Mouse (Mus musculus): ENCODE measurements at regions not wholly inside any gene's neighbourhood (a gene's known extent, or its start where the extent isn't known, plus 50 kb on each side); places are given as distances from the start of the nearest gene placed in this dataset.
A peak's percentile ranks its signal among the peaks of the same experiment; 100 is the strongest.

- DNase-seq, result peak; percentile 39
Measured at GRCm38 (mm10) chr16:84581166-84581565, 66.2 kb downstream of the A730009L09Rik start.

- DNase-seq, result peak; percentile 55
Measured at GRCm38 (mm10) chr16:84583323-84583722, 68.4 kb downstream of the A730009L09Rik start.

- peak; percentile 56 for DNase-seq
Measured at GRCm38 (mm10) chr16:84583773-84584229, 68.9 kb downstream of the A730009L09Rik start.

GRCm38 (mm10) chr16:84584724-84585399 is 69.9 kb downstream of the A730009L09Rik start:
- peak; percentile 28 for DNase-seq

- no peak for DNase-seq
Measured at GRCm38 (mm10) chr16:84592978-84593377, 78.1 kb downstream of the A730009L09Rik start.

GRCm38 (mm10) chr16:84602969-84603368 is 88.0 kb downstream of the A730009L09Rik start:
- DNase-seq, result no peak

- DNase-seq, result no peak
Measured at GRCm38 (mm10) chr16:84603465-84604205, 88.7 kb downstream of the A730009L09Rik start.

- DNase-seq, result no peak
Measured at GRCm38 (mm10) chr16:84604272-84604975, 89.5 kb downstream of the A730009L09Rik start.

GRCm38 (mm10) chr16:84606010-84606803 is 91.3 kb downstream of the A730009L09Rik start:
- DNase-seq, result no peak

GRCm38 (mm10) chr16:84606804-84607095 is 91.8 kb downstream of the A730009L09Rik start:
- DNase-seq, result no peak

GRCm38 (mm10) chr16:84607503-84607902 is 92.6 kb downstream of the A730009L09Rik start:
- no peak for DNase-seq

- no peak for DNase-seq
Measured at GRCm38 (mm10) chr16:84615683-84616082, 100.8 kb downstream of the A730009L09Rik start.

- DNase-seq, result no peak
Measured at GRCm38 (mm10) chr16:84616132-84616531, 101.2 kb downstream of the A730009L09Rik start.

- DNase-seq, result no peak
Measured at GRCm38 (mm10) chr16:84618379-84618778, 103.5 kb downstream of the A730009L09Rik start.

GRCm38 (mm10) chr16:84619876-84620275 is 105.0 kb downstream of the A730009L09Rik start:
- no peak for DNase-seq

- no peak for DNase-seq
Measured at GRCm38 (mm10) chr16:84620861-84621260, 105.9 kb downstream of the A730009L09Rik start.

- peak; percentile 25 for DNase-seq
Measured at GRCm38 (mm10) chr16:84621300-84622031, 106.5 kb downstream of the A730009L09Rik start.

- DNase-seq, result no peak
Measured at GRCm38 (mm10) chr16:84623346-84624085, 108.6 kb downstream of the A730009L09Rik start.

GRCm38 (mm10) chr16:84624443-84625109 is 109.7 kb downstream of the A730009L09Rik start:
- DNase-seq, result no peak

- DNase-seq, result no peak
Measured at GRCm38 (mm10) chr16:84625110-84625722, 110.3 kb downstream of the A730009L09Rik start.

All from thymus, postnatal 4 days (tissue).